Mouse (Mus musculus) G1E (cell line): ENCODE data around the gene Rab30. TPM values are rescaled to one million over a fixed set of nuclear protein-coding genes. Genes with fewer than 3 reads are reported as not detected.

Source experiments
- ATAC-seq: 2 replicates; pipeline ENCODE4 v1.8.0; 2016; ENCODE audit warnings: mild to moderate bottlenecking; ENCODE audit not compliant: insufficient number of reproducible peaks, poor library complexity, low FRiP score, severe bottlenecking; ENCODE audit errors: extremely low read depth
- DNase-seq: peaks from one replicate; pipeline ENCODE4 v3.0.0; 2012; ENCODE audit warnings: low spot score
- H3K27me3 ChIP-seq: 2 replicates; pipeline ENCODE4 v1.6.1; 2012; ENCODE audit warnings: mild to moderate bottlenecking, low read length, inconsistent platforms; ENCODE audit not compliant: insufficient read depth
- H3K36me3 ChIP-seq: replicated peaks from 2 replicates; pipeline ENCODE3; 2012; ENCODE audit warnings: mild to moderate bottlenecking, inconsistent platforms
- H3K4me1 ChIP-seq: 2 replicates; pipeline ENCODE4 v1.6.1; 2012; ENCODE audit warnings: low read depth, low read length, inconsistent platforms, mixed read lengths; ENCODE audit not compliant: insufficient read depth
- H3K4me3 ChIP-seq: 2 replicates; pipeline ENCODE4 v1.5.1; 2012; ENCODE audit warnings: low read depth, mild to moderate bottlenecking, inconsistent platforms, low read length, moderate library complexity, mixed read lengths
- H3K9me3 ChIP-seq: replicated peaks from 2 replicates; pipeline ENCODE4 v1.6.1; 2012; ENCODE audit warnings: inconsistent platforms
- CTCF ChIP-seq: IDR thresholded peaks from 2 replicates; pipeline ENCODE4 v1.5.1; 2012; ENCODE audit warnings: low read depth, low read length, inconsistent platforms, mixed read lengths
- GATA1 ChIP-seq: IDR thresholded peaks from 2 replicates; pipeline ENCODE4 v1.6.1; 2012; ENCODE audit warnings: borderline replicate concordance, low read length, inconsistent platforms, mixed read lengths
- GATA2 ChIP-seq: IDR thresholded peaks from 2 replicates; pipeline ENCODE4 v1.6.1; 2012; ENCODE audit warnings: low read depth, low read length, inconsistent platforms, borderline replicate concordance
- POLR2AphosphoS5 ChIP-seq: IDR thresholded peaks from 2 replicates; pipeline ENCODE4 v1.6.1; 2012; ENCODE audit warnings: low read depth, low read length, inconsistent platforms; ENCODE audit not compliant: insufficient replicate concordance
- TAL1 ChIP-seq: conservative IDR thresholded peaks from 2 replicates; pipeline ENCODE4 v1.6.1; 2012; ENCODE audit warnings: low read depth, low read length, inconsistent platforms, mixed read lengths
- polyA plus RNA-seq: library from polyadenylated mRNA; stranded (reverse); fragments of >175 nt; gene quantifications from 2 replicates; pipeline ENCODE4 v1.2.3, GENCODE M21; 2012
- total RNA-seq, 2 experiments: library from RNA; stranded (forward) in 1 of 2; stranded (reverse) in 1 of 2; fragments of 200-1000 nt in 1 of 2; fragments of >200 nt in 1 of 2; fragmentation: Nextera tagmentation in 1 of 2; gene quantifications; 2 replicates each; pipeline ENCODE4 v1.2.3; 2014 to 2017

The Rab30 gene
- total and polyA plus RNA-seq, 3 experiments, result 0.08 to 4.4 (median 1.6) TPM

DNA sequence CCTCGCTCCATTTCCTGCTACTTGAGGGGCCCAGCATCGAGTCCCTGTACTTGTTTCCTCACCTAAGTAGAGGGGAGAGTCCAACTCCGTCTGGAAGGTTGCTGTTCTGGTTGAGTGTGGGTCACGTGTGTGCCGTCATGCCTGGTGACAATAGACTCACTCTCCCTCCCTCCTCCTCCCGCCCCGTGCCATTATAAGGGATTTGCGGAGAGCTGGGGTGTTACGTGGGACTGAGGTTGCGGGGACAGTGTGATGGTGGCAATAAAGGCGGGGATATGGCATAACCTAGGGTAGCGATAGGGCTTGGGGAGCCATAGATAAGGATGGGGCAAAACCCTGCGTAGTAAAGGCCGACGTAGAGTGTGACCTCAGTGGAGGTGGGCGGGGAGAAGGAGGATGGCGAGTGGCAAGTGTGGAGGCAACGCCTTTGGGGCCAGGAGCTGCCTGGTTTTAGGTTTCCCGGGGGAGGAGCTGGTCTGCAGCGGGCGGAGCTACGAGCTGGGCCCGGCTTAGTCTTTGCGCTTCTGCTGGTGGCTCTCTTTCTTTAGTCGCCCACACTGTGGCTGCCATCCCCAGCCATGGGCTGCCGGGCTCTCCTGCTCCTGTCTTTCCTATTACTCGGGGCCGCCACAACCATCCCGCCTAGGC, 133.5 kb downstream of the Rab30 start:
- peak; percentile 87 for ATAC-seq
- Histone ChIP-seq H3K36me3 (peaks cover 23% of the 10 kb centered on the region), H3K9me3 (no peaks in the 10 kb centered on the region), H3K27me3 (no peaks in the 10 kb centered on the region), H3K4me3 (peak overlapping the region; percentile 83), H3K4me1 (peaks cover 38% of the 10 kb centered on the region)
- TF ChIP-seq GATA2, result no peak
- 0 out of 2 replicates have a peak, but pooled peaks have one; percentile 49 for TF ChIP-seq POLR2AphosphoS5
- TF ChIP-seq CTCF, result no peak
- no peak for TF ChIP-seq TAL1
- no peak for TF ChIP-seq GATA1
- peak; percentile 83 for DNase-seq

DNA sequence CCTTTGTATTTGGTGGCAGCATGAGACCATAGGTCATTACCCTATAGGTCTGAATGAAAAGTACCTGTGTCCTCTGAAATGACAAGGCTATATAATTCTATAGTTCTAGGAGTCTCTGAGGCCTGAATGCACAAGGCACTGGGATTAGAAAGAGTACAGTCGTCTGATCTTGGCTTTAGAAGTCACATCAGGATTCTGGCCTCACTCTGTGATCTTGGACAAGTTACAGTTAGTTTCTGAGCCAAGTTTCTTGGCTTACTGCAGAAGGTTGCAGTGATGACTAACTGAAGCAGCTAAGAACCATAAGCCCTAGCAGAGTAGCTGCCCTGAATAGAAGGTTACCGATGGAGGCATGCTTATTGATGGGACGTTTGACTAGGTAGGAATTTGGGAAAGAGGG, 134.7 kb downstream of the Rab30 start:
- Histone ChIP-seq H3K9me3 (no peaks in the 10 kb centered on the region), H3K4me3 (peak overlapping the region; percentile 83; the same call in 1 of the 2 replicates), H3K4me1 (peaks cover 37% of the 10 kb centered on the region), H3K27me3 (no peaks in the 10 kb centered on the region), H3K36me3 (peaks cover 22% of the 10 kb centered on the region)
- no peak for ATAC-seq
- TF ChIP-seq GATA2 (no peak), POLR2AphosphoS5 (no peak), GATA1 (no peak)
- no peak for DNase-seq

DNA sequence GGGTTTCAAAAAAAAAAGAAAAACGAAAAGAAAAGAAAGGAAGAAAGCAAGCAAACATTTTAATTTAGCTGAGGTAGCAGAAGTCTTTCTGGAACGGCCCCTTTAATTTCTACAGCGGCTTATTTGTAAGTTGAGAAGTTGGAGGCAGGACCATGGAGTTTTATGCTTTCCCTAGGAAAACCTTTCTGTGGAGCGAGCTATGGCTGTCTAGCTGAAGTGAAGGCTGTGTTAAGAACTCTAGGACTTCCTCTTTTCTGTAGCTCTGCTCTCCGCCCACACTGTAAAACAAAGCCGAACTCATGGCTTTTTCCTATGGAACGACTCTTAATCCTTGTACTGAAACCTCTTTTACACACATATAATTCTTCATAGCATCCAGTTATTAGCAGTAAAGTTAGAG, 135.1 kb downstream of the Rab30 start:
- TF ChIP-seq GATA2, result no peak
- no peak for TF ChIP-seq POLR2AphosphoS5
- TF ChIP-seq GATA1, result no peak
- TF ChIP-seq TAL1, result no peak
- no peaks in the 10 kb centered on the region for H3K27me3 ChIP-seq
- H3K4me3 ChIP-seq, result peak overlapping the region; percentile 52; the same call in 1 of the 2 replicates
- ATAC-seq (no peak), DNase-seq (no peak)
- peaks cover 32% of the 10 kb centered on the region for H3K4me1 ChIP-seq
- H3K9me3 ChIP-seq, result no peaks in the 10 kb centered on the region
- H3K36me3 ChIP-seq, result peaks cover 17% of the 10 kb centered on the region

DNA sequence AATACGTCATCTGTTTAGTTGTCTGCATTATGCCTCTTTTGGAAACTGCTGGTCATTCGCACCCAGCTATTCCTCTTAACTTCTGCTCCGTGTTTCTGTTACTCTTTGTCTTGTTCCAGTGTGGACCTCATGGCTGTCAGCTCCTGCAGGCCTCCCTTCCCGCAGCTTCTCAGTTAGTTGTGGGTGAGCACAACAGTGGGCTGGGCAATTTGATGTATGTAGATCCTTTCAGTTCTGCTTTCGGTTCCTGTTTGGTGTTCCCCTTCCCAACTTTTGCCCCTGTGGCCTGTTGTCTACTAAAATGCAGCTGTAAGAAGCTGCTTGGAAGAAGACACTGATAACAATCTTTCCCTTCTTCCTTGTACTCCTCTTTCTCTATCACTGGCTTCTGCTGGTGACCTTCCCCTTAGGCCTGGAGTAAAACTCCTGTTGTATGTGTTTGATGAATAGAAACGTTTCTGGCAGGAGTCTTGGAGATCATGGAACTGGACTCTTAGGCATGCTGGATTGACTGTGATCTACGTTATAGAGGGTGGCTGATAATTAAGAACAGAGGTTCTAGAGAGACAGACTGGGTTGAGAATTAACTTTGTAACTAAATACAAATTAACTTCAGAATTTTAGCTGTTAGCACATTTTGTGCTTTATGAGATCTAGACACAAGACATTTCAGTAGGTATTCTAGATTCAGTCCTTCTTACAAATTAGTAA, 137.3 kb downstream of the Rab30 start:
- H3K9me3 ChIP-seq, result no peaks in the 10 kb centered on the region
- peaks cover 28% of the 10 kb centered on the region for H3K4me1 ChIP-seq
- ATAC-seq, result no peak
- no peak for DNase-seq
- TF ChIP-seq CTCF, result no peak
- no peak for TF ChIP-seq POLR2AphosphoS5
- no peak for TF ChIP-seq GATA1
- no peak for TF ChIP-seq GATA2
- TF ChIP-seq TAL1, result no peak
- no peaks in the 10 kb centered on the region for H3K27me3 ChIP-seq
- H3K36me3 ChIP-seq, result peaks cover 32% of the 10 kb centered on the region
- no peak overlapping the region for H3K4me3 ChIP-seq

DNA sequence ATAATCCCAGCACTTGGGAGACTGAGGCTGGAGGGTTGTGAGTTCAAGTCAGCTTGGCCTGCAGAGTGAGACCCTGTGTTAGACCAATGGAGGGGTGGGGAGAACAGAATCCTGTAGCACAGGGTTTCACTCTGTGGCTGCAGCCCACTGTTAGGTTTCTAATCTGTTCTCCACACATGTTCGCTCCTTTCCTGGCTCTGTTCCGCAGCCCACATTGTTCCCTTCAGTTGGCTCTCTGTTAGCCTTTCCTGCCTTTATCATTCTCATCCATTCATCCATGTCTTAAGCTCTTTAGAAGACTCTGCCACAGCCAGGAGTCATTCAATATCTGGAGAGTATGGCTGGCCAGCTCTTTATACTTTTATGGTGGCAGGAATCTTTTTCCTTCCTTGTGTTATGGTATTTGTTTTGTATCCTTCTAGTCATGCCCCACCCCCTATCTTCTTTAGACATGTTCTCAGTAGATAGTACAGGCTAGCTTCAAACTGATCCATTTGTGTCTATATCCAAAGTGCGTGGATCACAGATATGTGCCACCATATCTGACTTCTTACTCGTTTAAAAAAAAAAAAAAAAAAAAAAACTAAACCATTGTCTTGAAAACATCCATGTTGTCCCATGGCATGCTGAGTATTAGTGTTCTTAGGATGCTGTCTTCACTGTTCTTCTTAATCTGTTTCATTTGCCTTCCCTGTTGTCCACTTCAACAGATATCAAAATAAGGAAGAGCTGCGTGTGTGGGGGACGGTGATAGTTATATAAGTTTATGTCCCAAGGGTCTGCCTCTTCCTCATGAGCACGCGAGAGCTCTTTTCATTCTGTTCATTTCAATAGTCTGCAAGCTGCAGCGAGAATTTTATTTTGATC, 142.7 kb downstream of the Rab30 start:
- Histone ChIP-seq H3K4me3 (no peak overlapping the region), H3K9me3 (no peaks in the 10 kb centered on the region), H3K27me3 (no peaks in the 10 kb centered on the region), H3K36me3 (peaks cover 55% of the 10 kb centered on the region), H3K4me1 (peaks cover 5% of the 10 kb centered on the region)
- no peak for TF ChIP-seq POLR2AphosphoS5
- TF ChIP-seq GATA2, result no peak
- no peak for TF ChIP-seq TAL1
- no peak for TF ChIP-seq CTCF
- no peak for TF ChIP-seq GATA1
- ATAC-seq (no peak), DNase-seq (no peak)

DNA sequence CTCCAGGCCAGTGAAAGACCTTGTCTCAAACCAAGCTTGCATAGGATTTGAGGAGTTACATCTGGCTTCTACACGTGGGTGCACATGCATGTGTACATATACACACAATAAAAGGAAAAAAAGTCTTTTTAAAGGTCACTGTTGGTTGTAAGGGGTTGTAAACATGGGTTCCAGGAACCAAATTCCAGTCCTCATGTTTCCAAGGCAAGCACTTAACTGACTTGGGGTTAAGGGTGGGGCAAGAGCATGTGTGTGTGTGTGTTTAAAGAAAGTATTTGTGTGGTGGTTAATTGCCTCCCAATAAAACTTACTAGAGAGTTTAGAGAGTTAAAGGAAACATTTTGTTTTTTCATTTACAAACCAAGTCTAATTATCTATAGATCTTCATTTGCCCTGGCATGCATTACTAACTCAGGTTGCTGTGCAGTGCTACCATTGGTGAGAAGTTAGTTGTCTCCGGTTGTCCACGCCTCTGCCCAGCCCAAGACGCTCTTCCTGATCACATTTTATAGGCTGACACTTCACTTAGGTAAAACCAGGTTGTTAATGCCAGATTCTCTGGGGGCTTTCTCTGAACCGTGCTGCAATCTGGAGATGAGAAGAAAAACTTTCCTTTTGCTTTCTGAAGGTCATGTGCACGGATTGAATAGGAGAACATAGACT, 143.7 kb downstream of the Rab30 start:
- peaks cover 5% of the 10 kb centered on the region for H3K4me1 ChIP-seq
- DNase-seq, result no peak
- H3K36me3 ChIP-seq, result peaks cover 56% of the 10 kb centered on the region
- no peak overlapping the region for H3K4me3 ChIP-seq
- ATAC-seq, result no peak
- H3K27me3 ChIP-seq, result no peaks in the 10 kb centered on the region
- H3K9me3 ChIP-seq, result no peaks in the 10 kb centered on the region
- TF ChIP-seq TAL1 (no peak), POLR2AphosphoS5 (no peak), GATA1 (no peak), CTCF (no peak), GATA2 (no peak)
